Mouse (Mus musculus) erythroblast, embryonic 14.5 days (primary cell): ENCODE measurements around the gene Cped1.

ENCODE experiments used
- GATA1 ChIP-seq: IDR thresholded peaks from 2 replicates; pipeline ENCODE4 v1.6.1; 2012; ENCODE audit warnings: low read length, inconsistent platforms, mixed read lengths
- TAL1 ChIP-seq: IDR thresholded peaks from 3 replicates; pipeline ENCODE4 v1.6.1; 2012; ENCODE audit warnings: low read length, inconsistent platforms, mixed read lengths

GRCm38 (mm10) chr6:22178721-22179295 lies 193.1 kb downstream of the Cped1 start:
- TF ChIP-seq GATA1 (no peak), TAL1 (no peak)
